Mouse (Mus musculus): ENCODE measurements at regions not wholly inside any gene's neighbourhood (a gene's known extent, or its start where the extent isn't known, plus 50 kb on each side); places are given as distances from the start of the nearest gene placed in this dataset.

DNA sequence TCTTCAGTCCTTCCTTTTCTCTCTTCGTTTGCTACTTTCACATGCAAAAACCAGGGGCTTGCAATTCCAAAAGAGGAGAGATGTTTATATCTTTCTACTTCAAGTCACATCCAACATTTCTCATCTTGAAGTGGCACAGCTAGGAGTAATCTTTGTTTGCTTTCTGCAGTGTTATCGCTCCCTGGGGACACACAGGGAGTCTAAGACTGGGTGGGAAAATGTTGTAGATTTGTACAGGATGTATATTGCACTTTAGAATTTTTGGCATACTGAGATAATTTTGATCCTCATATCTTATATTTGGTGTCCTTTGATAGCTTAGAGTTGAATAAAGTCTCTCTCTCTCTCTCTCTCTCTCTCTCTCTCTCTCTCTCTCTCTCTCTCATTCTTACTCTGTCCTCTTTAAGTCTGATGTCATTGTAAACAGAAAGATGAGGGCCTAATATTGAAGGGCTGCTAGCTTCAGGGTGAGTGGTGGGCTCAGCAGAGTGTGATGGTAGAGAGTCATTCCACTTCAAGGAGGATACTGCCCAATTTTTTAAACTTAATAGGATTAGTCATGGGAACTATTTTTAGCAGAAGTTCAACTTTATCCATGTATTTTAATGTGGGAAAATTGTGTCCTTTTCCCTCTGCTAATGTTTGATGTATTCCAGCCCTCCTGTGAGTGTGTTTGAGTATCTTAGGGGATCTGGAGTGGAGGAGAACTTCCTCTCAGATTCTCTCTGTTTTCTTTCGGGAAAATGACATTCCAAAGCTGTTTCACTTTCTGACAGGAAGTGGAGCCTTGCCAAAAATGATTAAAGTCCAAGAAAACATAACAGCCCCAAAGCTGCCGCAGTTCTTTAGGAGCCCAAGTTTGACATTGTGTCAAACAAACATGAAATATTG, 397.3 kb upstream of the Zeb2 start:
- no peak for DNase-seq (ENCODE audit: extremely low spot score, low spot score)

DNA sequence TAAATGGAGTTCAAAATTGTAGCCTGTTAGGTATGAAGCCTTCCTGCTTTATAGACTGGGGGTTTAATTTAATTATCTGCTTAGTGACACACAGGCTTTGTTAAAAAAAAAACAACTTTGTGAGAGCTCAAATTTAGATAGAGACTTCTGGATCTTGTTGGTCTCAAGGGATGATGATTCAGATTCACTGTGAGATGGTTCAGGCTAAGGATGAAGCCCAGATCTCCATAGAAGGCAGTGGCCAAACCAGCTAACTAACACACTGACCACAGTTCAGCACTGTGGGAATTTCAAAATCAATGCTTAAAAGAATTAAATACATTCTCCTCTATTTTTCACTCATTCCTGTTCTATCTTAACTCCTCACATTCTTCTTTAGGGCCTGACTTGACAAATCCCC, 395.7 kb upstream of the Zeb2 start:
- no peak for DNase-seq (ENCODE audit: extremely low spot score, low spot score)

- DNase-seq (ENCODE audit: extremely low spot score, low spot score): no peak
These were observed 394.6 kb upstream of the Zeb2 start for GRCm38 (mm10) chr2:45511791-45512190.

GRCm38 (mm10) chr2:45504468-45504867, 387.3 kb upstream of the Zeb2 start:
- DNase-seq (ENCODE audit: extremely low spot score, low spot score): no peak

DNA sequence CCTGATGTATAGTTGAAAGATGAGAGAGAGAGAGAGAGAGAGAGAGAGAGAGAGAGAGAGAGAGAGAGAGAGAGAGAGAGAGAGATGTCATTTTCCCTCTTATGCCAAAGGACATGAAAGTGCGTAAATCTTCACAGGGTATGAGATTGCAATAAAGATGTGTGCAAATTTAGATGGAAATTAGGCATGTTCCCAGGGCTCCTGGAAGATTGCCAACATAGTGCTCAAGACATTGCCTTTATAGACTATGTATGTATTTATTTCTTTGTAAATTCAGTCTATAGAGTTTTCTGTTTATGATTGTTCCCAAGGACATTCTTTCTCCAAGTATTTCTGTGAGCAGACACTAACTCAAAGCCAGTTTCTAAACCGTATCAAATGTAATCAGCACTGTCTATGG, 376.5 kb upstream of the Zeb2 start:
- DNase-seq (ENCODE audit: extremely low spot score, low spot score): no peak

- DNase-seq (ENCODE audit: extremely low spot score, low spot score): no peak
These were observed 369.3 kb upstream of the Zeb2 start for GRCm38 (mm10) chr2:45486530-45486929.

- no peak for DNase-seq (ENCODE audit: extremely low spot score, low spot score)
These were observed 368.3 kb upstream of the Zeb2 start for GRCm38 (mm10) chr2:45485477-45485876.

DNA sequence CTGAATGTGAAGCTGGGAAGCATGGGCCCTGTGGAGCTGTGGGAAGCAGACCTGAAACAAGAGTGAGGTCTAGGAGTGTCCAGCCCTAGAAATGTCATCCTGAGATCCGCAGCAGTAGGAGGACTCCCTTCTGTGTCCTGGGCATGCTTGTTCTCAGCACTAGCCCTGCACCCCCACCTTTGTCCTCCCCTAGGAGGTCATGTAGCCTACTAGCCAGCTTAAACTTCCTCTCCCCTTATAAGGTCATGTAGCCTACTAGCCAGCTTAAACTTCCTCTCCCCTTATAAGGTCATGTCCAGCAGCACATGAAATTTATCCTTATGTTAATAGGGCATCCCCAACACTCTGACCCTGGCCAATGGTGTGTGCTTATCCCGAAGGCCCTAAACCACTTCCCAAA, 363.5 kb upstream of the Zeb2 start:
- no peak for DNase-seq (ENCODE audit: extremely low spot score, low spot score)

- no peak for DNase-seq (ENCODE audit: extremely low spot score, low spot score)
These were observed 358.8 kb upstream of the Zeb2 start for GRCm38 (mm10) chr2:45475996-45476395.

DNA sequence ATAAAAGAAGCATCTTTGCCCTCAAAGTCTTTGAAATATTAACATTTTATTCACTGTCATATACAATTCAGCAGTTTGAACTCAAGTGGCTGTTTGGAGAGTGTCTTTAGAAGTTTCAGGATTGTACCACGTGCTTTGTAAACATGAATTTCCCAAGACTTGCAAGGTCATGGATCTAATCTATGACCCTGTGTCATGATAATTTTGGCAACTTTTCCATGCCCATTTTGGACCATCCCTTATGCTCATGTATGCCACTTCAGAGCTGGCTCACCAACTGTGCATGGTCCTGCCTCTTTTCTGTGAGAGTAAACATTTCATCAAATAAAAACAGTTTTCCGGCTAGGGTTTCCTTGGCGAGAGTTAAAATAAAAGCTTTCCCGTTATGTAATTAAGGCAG, 347.1 kb upstream of the Zeb2 start:
- no peak for DNase-seq (ENCODE audit: extremely low spot score, low spot score)

DNA sequence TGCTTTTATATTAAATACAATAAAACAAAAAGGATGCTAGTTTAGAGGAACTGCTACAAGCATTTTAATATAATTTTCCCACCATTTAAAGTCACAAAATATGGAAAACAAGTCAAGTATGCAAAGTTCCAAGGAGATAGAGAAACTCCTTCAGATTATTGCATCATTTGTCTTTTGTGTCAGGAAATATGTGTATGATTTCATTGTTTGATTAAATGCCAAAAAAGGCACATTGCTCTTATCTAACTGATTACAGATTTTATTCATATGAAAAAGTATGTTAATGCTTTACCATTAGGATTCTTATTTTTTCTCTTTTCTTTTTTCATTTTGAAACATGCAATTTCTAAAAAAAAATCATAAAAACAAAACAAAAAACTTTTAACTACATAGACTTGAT, 342.2 kb upstream of the Zeb2 start:
- DNase-seq (ENCODE audit: extremely low spot score, low spot score): no peak

- no peak for DNase-seq (ENCODE audit: extremely low spot score, low spot score)
These were observed 337.6 kb upstream of the Zeb2 start for GRCm38 (mm10) chr2:45454811-45455210.

DNA sequence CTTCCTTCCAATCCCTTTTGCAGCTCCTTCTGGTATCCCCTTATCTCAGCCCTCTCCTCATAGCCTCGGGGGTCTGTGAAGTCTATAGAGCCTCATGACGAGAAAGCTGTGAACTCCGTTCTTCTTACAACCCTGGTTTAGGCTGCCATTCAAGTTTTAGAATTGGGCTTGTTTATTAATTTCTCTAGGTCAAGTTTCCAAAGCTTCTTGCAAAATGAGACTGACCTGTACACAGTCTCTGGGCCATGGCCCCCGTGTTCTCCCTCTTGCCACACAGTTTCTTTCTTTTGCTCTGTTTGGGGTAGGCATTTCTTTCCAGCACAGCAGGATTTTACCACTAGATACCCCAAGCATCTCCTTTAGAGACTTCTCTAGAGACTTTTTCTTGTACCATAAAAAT, 322.0 kb upstream of the Zeb2 start:
- DNase-seq (ENCODE audit: extremely low spot score, low spot score): no peak

- DNase-seq (ENCODE audit: extremely low spot score, low spot score): no peak
These were observed 321.5 kb upstream of the Zeb2 start for GRCm38 (mm10) chr2:45438739-45439138.

- no peak for DNase-seq (ENCODE audit: extremely low spot score, low spot score)
These were observed 318.2 kb upstream of the Zeb2 start for GRCm38 (mm10) chr2:45435261-45435980.

- no peak for DNase-seq (ENCODE audit: extremely low spot score, low spot score)
These were observed 317.6 kb upstream of the Zeb2 start for GRCm38 (mm10) chr2:45434789-45435188.

- DNase-seq (ENCODE audit: extremely low spot score, low spot score): no peak
These were observed 317.0 kb upstream of the Zeb2 start for GRCm38 (mm10) chr2:45434169-45434568.

- no peak for DNase-seq (ENCODE audit: extremely low spot score, low spot score)
These were observed 314.2 kb upstream of the Zeb2 start for GRCm38 (mm10) chr2:45431366-45431765.

DNA sequence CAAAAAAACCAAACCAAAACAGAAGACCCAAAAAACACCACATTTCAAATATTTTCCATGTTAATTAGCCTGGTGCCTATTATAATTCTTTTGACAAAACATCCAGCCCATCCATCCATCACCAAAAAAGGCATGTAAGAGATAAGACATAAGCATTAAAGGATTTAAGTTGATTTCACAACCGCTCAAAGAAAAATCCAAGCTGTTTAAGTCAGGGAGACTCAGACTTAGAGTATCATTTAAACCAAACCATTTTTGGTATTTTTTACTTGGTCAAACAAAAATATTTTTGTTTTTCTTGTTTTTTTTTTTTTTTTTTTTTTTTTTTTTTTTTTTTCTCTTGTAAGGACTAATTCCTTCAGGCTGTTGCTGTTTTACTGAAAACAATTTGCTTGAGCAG, 304.6 kb upstream of the Zeb2 start:
- no peak for DNase-seq (ENCODE audit: extremely low spot score, low spot score)

GRCm38 (mm10) chr2:45408136-45408535, 290.9 kb upstream of the Zeb2 start:
- no peak for DNase-seq (ENCODE audit: extremely low spot score, low spot score)

DNA sequence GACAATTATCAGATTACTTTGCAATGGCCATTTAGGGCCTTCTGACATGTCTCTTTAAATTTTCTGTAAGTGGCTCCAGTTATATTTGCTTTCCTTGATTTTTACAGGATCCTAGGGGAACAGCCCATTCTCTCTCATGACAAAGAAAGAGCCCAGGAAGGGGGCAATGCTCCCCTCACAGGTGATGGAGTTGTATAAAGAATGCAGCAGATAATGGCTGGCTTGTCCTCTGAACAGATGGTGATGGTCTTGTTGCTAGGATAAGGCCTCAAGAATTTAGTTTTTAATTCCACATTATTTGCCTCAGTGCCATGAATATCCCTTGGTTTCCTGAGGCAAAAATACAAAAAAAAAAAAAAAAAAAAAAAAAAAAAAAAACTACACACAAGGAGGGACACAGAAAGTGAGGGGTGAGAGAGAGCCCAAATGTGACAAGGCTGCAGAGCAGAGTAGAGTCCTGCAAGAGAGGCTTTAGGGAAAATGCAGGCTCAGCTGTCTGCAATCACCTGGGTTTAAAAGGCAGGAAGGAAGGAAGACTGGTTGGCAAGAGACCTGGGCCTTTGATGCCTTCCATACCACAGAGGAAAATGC, 272.8 kb upstream of the Zeb2 start:
- DNase-seq (ENCODE audit: extremely low spot score, low spot score): no peak

DNA sequence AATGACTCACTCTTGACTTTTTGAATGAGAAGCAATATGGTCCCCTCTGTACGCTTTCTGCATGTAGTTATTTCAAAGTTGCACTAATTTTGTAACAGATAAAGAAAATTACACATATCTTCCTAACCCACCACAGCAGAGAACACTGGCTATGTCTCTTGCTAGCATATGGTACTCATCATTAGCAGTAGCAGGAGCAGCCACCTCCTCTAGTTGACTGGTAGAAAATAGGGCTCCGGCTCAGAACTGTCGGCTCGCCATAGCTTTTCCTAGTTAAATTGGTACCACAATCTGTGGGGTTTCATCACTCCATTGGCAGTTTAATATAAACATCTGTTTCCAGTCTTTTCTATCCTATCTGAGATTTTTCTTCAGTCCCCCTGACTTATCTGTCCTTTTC, 254.1 kb upstream of the Zeb2 start:
- no peak for DNase-seq (ENCODE audit: extremely low spot score, low spot score)

- no peak for DNase-seq (ENCODE audit: extremely low spot score, low spot score)
These were observed 253.4 kb upstream of the Zeb2 start for GRCm38 (mm10) chr2:45370615-45370968.

All from neural tube, embryonic 10.5 days (tissue).